Mouse (Mus musculus): ENCODE results near the gene Olfr1392.
"Not testable (repeated sequence)": the region's sequence is repeated elsewhere in the genome, so short reads cannot be mapped to it uniquely, and the experiment has no call there.

Gene Olfr1392

DNA sequence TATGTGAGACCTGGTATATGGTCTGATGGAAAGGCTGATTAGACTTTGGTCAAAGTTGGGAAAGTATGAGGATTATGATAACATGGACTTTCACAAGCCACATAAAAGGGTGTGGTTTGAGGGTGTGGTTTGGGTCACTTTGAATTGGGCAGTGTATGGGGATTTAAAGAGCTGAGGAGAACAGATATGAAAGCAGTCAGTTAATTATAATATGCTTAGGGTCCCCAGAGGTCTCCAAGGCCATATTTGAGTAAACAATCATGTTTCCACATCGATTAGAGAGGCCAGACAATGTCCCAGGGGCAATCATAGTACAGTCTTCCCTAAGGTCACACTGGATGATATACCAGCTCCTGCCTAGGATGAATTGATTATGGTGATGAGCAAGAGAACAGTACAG lies at the start of gene Olfr1392:
Gene Olfr1392, plus strand, starts transcription at position 301 of the 400 bp plus-strand sequence.
- not testable (repeated sequence) for DNase-seq (ENCODE audit: low read depth, low spot score)

DNA sequence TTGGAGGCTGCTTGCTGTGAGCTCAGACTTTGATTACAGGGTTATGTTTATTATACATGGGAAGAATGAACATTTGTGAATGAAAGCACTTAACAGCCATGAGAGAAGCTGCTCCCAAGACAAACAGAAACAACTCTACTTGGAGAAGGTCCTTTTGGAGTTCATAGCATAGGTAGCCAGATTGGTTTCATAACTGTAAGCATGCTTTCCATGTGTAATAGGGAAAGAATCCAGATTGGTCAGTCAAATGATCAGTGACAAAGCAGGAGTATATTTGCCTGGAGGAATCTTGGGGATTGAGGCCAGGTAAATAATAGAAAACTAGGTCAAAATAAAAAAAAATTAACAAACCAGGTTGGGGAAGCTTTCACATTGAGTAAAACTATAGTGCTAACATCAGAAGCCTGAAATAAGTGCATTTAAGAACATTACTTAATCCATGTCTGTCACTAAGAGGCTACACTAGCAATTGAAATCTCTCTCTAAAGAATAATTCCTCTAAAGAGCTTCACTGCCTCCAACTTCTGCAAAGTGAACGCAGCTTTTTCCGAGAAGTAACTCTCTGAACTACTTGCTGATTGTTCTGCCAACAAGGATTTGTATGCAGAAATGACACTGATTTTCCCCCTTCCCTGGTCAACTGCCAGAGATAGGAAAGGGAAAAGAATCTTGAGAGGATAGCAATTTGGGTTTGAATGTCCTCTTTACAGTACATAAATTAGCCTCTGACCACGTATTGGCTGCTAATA lies 49.4 kb upstream of the Olfr1392 start:
- no peak for DNase-seq (ENCODE audit: low read depth, low spot score)

GRCm38 (mm10) chr11:49236891-49237290 lies 48.2 kb upstream of the Olfr1392 start:
- no peak for DNase-seq (ENCODE audit: low read depth, low spot score)

- DNase-seq (ENCODE audit: low read depth, low spot score) = no peak
Observed at GRCm38 (mm10) chr11:49237532-49237931, 47.5 kb upstream of the Olfr1392 start.

- DNase-seq (ENCODE audit: low read depth, low spot score) = no peak
Observed at GRCm38 (mm10) chr11:49240310-49240709, 44.8 kb upstream of the Olfr1392 start.

DNA sequence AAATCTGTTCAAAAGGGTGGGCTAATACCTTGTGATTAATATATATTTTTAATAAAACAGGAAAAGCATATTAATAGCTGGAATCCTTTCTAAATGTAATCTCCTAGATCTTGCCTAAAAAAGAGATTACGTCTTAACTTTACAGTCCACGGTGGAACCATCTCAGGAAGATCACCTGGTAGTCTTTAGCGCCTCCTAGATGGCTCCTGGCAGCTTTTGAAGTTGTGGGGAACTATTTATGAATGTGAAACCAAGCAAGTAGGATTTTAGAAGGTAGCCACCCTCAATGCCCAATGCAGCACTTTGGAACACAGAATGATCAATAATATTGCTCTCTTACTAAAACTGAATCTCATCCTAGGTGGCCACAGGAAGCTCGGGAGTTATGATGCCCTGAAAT lies 44.2 kb upstream of the Olfr1392 start:
- no peak for DNase-seq (ENCODE audit: low read depth, low spot score)

DNA sequence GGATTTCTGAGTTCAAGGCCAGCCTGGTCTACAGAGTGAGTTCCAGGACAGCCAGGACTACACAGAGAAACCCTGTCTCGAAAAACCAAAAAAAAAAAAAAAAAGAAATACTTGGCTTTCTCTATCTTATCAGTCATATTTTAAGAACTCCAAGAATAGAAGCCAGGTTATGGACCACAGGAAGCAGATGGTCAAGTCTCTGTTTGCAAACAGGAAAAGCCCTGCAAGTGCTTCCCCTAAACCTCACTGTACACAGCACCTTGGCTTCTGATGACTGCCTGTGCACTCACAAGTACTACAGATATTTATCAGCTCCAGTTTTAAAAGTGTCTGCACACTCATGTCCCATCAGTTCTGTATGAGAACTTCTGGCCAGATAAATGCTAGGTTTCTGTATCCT lies 43.6 kb upstream of the Olfr1392 start:
- no peak for DNase-seq (ENCODE audit: low read depth, low spot score)

- DNase-seq (ENCODE audit: low read depth, low spot score) = peak; percentile 24
Observed at GRCm38 (mm10) chr11:49242944-49243626, 42.0 kb upstream of the Olfr1392 start.

DNA sequence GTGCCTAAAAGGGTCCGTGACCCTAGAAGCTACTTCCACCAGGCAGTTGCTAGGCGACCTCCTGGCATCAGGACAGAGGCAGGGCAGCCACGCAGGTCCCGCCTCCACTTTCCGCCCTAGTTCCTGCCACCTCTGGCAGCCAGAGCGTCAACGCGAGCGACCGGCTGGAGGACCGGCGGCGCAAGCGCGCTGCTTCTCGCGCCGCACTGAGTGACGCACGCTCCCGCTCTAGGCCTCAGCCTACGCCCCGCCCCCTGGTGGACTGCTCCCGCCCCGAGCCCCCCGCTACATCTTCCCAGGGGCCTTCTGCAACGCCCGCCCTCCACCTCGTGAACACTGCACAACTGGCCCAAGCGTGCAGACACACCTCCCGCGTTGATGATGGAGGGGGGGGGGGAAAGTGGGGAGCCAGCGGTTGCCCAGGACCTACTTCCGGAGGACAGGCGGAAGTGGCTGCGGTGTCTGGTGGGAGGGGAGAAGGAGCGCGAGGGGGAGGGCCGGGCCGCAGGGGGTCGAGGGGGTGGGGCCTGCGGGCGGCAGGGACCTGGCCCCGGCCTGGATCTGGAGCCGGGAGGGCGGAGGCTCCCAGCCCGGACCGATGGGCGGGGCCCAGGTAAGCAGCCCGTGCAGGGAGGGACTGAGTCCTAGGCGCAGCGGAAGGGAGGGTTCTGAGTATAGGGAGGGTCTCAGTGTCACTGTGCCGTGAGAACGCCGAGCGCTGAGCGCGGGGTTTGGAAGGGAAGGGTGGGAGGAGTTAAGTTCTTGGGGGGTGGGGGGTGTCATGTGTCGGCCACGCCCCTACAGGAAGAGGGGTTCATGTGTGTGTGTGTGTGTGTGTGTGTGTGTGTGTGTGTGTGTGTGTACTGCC lies 41.1 kb upstream of the Olfr1392 start, which contains the start of gene Mgat1:
Gene Mgat1, plus strand, starts transcription at position 465 of the 868 bp plus-strand sequence.
- DNase-seq (ENCODE audit: low read depth, low spot score) = peak; percentile 96

- no peak for DNase-seq (ENCODE audit: low read depth, low spot score)
Observed at GRCm38 (mm10) chr11:49244595-49244930, 40.5 kb upstream of the Olfr1392 start.

GRCm38 (mm10) chr11:49245176-49245575 lies 39.9 kb upstream of the Olfr1392 start:
- DNase-seq (ENCODE audit: low read depth, low spot score) = no peak

DNA sequence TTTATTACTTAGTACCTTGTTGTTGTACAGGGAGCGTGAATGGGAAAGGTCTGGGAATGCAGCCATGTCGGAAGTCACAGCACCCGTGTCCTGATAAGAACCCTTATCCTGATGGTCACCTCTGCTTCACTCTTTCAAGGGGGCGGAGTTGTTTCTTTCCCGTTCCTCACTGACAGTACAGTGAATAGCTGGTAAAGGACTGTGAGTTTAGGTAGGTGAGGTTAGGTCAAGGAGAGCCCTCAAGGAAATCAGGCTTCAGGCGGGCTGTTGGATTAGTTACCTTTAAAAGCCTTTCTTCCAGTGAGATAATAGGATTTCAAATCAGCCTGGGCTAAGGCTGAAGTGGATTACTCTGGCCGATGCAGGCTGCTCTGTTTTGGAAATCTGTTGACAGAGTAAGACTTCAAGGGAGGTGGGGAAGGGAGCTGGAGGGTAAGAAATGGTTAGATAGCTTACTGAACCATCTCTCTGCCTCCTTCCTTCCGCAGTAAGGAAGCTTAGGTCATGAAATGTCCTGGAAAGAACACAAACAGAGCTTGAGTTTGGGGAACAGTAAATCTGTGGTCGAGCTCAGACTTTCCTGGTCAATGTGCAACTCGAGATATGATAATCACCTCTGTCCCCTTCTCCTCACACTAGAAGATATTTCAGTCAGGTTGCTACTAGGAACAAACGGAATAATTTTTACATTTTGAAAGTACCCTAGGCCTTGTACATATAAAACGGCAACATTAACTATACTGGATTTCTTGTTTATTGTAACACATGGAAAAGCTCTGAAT lies 39.3 kb upstream of the Olfr1392 start:
- DNase-seq (ENCODE audit: low read depth, low spot score) = no peak

GRCm38 (mm10) chr11:49246523-49246922 lies 38.6 kb upstream of the Olfr1392 start:
- no peak for DNase-seq (ENCODE audit: low read depth, low spot score)

GRCm38 (mm10) chr11:49247255-49247654 lies 37.8 kb upstream of the Olfr1392 start:
- DNase-seq (ENCODE audit: low read depth, low spot score) = no peak

DNA sequence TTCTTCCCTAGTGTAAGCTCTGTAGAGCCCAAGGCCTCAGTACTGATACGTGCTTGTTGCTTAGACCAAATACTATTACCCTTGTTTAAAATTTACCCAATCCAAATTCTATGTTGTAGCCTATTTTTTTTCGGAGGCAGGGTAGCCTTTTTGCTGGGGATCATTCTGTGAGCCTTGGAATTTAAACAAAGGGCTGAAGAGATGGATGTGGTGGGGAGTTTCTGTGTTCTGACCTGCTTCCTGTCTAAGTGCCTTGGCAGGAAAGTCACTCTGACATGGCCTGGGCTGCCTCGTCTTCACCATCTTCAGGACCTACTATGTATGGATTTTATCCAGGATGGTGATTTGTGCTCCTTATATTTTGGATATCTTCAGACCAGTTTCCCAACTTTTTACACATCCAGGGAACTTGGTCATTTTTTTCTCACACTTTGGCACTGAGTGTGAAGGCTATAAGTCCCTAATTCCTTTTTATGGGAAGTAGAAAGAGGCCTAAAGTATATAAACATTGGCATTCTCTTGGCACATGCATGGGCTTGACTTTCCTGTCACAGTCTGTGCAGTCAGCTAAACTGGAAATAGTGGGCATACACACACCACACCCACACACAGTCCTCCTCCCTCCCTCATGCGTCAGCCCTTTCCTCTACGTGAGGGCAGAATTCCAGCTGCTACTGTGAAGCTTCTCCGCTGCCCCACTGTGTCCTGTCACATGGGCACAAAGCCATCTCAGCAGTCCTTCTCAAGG lies 36.7 kb upstream of the Olfr1392 start:
- peak; percentile 50 for DNase-seq (ENCODE audit: low read depth, low spot score)

DNA sequence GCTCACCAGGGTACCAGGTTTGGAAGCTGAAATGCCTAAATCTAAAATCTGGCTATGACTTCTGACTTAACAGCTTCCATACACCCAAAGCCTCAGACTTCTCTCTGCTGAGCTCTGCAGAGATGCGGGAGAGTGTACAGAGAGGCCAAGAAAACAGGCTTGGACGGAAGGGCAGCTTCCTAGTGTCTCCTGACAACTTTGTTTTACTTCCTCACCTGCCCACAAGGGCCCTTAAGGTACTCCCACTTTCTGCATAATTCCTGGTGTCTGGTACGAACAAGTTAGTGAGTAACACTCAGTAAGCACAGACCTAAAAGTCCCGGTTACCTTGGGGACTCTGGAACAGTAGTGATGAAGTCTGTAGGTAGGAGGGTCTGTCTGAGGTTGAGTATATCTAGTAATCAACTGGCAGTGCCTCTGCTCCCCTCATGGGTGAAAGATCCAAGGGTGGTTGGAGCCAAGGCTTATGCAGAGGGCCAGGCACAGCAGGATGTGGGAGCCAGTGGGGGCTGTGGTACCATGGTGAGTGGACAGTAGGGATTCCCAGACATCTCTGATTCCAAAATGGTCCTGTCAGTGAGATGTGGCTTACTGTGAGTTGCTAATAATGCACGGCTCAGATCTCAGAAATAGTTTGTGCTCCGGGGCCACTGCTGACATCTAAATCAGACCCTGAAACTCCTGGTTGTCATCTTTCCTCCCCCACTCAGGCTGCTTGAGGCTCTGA lies 35.9 kb upstream of the Olfr1392 start:
- DNase-seq (ENCODE audit: low read depth, low spot score) = no peak

DNA sequence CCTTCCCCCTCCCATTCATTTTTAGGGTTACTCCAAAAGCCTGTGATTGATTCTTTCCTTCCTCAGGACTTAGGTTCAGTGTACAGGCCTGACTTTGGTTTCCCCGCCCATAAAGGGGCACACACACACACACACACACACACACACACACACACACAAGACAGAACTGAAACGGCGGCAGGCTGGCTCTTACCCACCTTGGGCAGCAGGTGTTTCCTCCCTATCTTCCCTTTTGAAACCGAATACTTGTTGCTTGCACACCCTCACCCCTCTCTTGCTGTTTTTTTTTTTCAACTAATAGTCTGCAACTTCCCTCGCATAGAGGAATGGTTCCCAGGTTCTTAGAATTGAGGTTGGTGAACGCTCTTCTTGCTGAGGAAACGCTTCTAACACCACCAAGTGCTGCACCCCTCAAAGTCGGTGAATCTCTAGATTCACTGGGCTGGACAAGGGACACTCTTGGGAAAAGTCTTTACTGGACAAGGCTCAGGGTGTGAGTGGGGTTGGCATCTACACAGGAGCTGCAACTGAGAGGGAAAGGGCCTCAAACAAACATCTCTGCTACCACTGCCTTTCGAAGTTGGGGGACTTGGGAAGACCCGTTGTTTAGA lies 35.2 kb upstream of the Olfr1392 start:
- DNase-seq (ENCODE audit: low read depth, low spot score) = peak; percentile 48

- peak; percentile 81 for DNase-seq (ENCODE audit: low read depth, low spot score)
Observed at GRCm38 (mm10) chr11:49250422-49251379, 34.4 kb upstream of the Olfr1392 start.

Measured in skeletal muscle tissue, adult 2 months (tissue).